Comparison of ENCODE assay signal across 44 mouse cellular contexts in genomic region chr12:102887366-102887765, GRCm38 (mm10). TPM values are rescaled to one million over a fixed set of nuclear protein-coding genes. Genes with fewer than 3 reads are reported as not detected.
"Had no signal": no experiment of that assay in that cellular context is flagged by ENCODE, and none has a peak within 500 bp of the region (broad histone marks: within the 10 kb centered on the region; RNA-seq: fewer than 3 reads in every experiment).

No protein-coding gene starts in this region.

- ATAC-seq: hindbrain, embryonic 16.5 days; inflammation-experienced regulatory T-cells, adult 6 months; intestine, embryonic 16.5 days; liver, embryonic 12.5 days had no signal

- H3K4me1 ChIP-seq: heart, embryonic 10.5 days; heart, embryonic 12.5 days; kidney, embryonic 15.5 days; limb, embryonic 13.5 days; limb, embryonic 15.5 days; liver, embryonic 12.5 days had no signal

- DNase-seq: gastrocnemius, postnatal 10 days; gastrocnemius, postnatal 25 days; heart, adult 18-20 months; heart, postnatal 10 days; heart, postnatal 4 days; kidney, adult 11 months; kidney, adult 2 months; kidney, adult 9 months; kidney, postnatal 14 days; kidney, postnatal 36 days; layer of hippocampus, adult 9-11 months; layer of hippocampus, postnatal 36 days; left cerebral cortex, postnatal 4 days had no signal

- H3K27me3 ChIP-seq: heart, embryonic 12.5 days; hindbrain, embryonic 12.5 days; kidney, embryonic 15.5 days; limb, embryonic 15.5 days had no signal

- H3K4me2 ChIP-seq: heart, embryonic 12.5 days; hindbrain, embryonic 12.5 days; hindbrain, embryonic 14.5 days; kidney, embryonic 15.5 days; limb, embryonic 13.5 days; limb, embryonic 15.5 days; liver, embryonic 12.5 days had no signal

- H3K9ac ChIP-seq: heart, embryonic 12.5 days; hindbrain, embryonic 12.5 days; hindbrain, embryonic 14.5 days; kidney, embryonic 15.5 days; limb, embryonic 13.5 days; limb, embryonic 15.5 days; liver, embryonic 12.5 days; liver, embryonic 14.5 days had no signal

- H3K36me3 ChIP-seq: heart, embryonic 10.5 days; heart, embryonic 12.5 days; hindbrain, embryonic 10.5 days; hindbrain, embryonic 12.5 days; kidney, embryonic 15.5 days; limb, embryonic 13.5 days; limb, embryonic 15.5 days; liver, embryonic 12.5 days had no signal

- H3K27ac ChIP-seq: heart, embryonic 10.5 days; hindbrain, embryonic 10.5 days; hindbrain, embryonic 12.5 days; hindbrain, embryonic 14.5 days; kidney, embryonic 15.5 days; kidney, postnatal 0 days; limb, embryonic 13.5 days; limb, embryonic 15.5 days; liver, embryonic 12.5 days; liver, embryonic 14.5 days had no signal

- H3K4me3 ChIP-seq: heart, embryonic 10.5 days; heart, embryonic 12.5 days; hindbrain, embryonic 10.5 days; hindbrain, embryonic 12.5 days; kidney, embryonic 15.5 days; limb, embryonic 13.5 days; limb, embryonic 15.5 days; liver, embryonic 12.5 days had no signal

- H3K9me3 ChIP-seq: heart, embryonic 10.5 days; heart, embryonic 12.5 days; hindbrain, embryonic 10.5 days; hindbrain, embryonic 12.5 days; kidney, embryonic 15.5 days; limb, embryonic 13.5 days; limb, embryonic 15.5 days had no signal

RNA-seq across cellular contexts. Expression of gene Cox8c, which starts 11.8 kb away (rescaled TPM):
- total RNA-seq: gastrocnemius, postnatal 10 days; gastrocnemius, postnatal 25 days; gastrocnemius, postnatal 4 days; granulocyte monocyte progenitor cell, adult 5-6 weeks; heart, adult 18-20 months; heart, adult 8-10 months; heart, postnatal 10 days; heart, postnatal 25 days; heart, postnatal 4 days; layer of hippocampus, adult 18-20 months; layer of hippocampus, adult 8-10 months; layer of hippocampus, postnatal 14 days; layer of hippocampus, postnatal 36 days; left cerebral cortex, adult 18-20 months; left cerebral cortex, adult 8-10 months; left cerebral cortex, postnatal 10 days; left cerebral cortex, postnatal 25 days; left cerebral cortex, postnatal 4 days; liver, adult 2 months had no signal
- polyA plus RNA-seq: heart, embryonic 10.5 days; heart, embryonic 12.5 days; heart, embryonic 14.5 days; heart, embryonic 16.5 days; hindbrain, embryonic 10.5 days; hindbrain, embryonic 12.5 days; hindbrain, embryonic 14.5 days; hindbrain, embryonic 16.5 days; inflammation-experienced regulatory T-cells, adult 6 months; intestine, embryonic 16.5 days; kidney, adult 2 months; kidney, embryonic 15.5 days; kidney, postnatal 0 days; large intestine, adult 2 months; limb, embryonic 11.5 days; limb, embryonic 13.5 days; limb, embryonic 15.5 days; liver, adult 2 months; liver, embryonic 12.5 days; liver, embryonic 14.5 days; liver, embryonic 16.5 days had no signal
